Mouse (Mus musculus): Measurements from ENCODE around the gene Ccdc7b. TPM values are rescaled to one million over a fixed set of nuclear protein-coding genes. Genes with fewer than 3 reads are reported as not detected.
"Not testable (repeated sequence)": the region's sequence is repeated elsewhere in the genome, so short reads cannot be mapped to it uniquely, and the experiment has no call there.

The Ccdc7b gene
- polyA plus RNA-seq (2016; fragmentation: Nextera tagmentation; extraction: Ambion mirVana): not detected in 2 replicates

GRCm38 (mm10) chr8:129066834-129067233, at the start of gene Ccdc7b:
TSS of gene Ccdc7b (plus strand) at chr8:129067134.
- H3K27ac ChIP-seq; H3K4me3 ChIP-seq; ATAC-seq; H3K4me2 ChIP-seq; H3K4me1 ChIP-seq; H3K27me3 ChIP-seq (replicated peaks); H3K9ac ChIP-seq; H3K9me3 ChIP-seq (replicated peaks); H3K36me3 ChIP-seq: not testable (repeated sequence)
- WGBS (ENCODE audit: insufficient replicate concordance): 40% methylated on average over 1 of the region's 10 CpGs

- not testable (repeated sequence) for H3K4me1 ChIP-seq; ATAC-seq; H3K9ac ChIP-seq; H3K4me2 ChIP-seq; H3K9me3 ChIP-seq (replicated peaks); H3K27ac ChIP-seq; H3K27me3 ChIP-seq (replicated peaks); H3K36me3 ChIP-seq; H3K4me3 ChIP-seq
- WGBS (ENCODE audit: insufficient replicate concordance): 80% methylated on average over 2 of the region's 11 CpGs
Observed at GRCm38 (mm10) chr8:129065417-129065816, 1.5 kb upstream of the Ccdc7b start, which contains the start of gene Ccdc7a. TSS of gene Ccdc7a (minus strand) at chr8:129065517.

- H3K27me3 ChIP-seq (replicated peaks); H3K9me3 ChIP-seq (replicated peaks); H3K4me2 ChIP-seq; H3K4me3 ChIP-seq; H3K27ac ChIP-seq; ATAC-seq; H3K4me1 ChIP-seq; H3K9ac ChIP-seq; H3K36me3 ChIP-seq: not testable (repeated sequence)
- 60% methylated on average over 3 of the region's 3 CpGs for WGBS (ENCODE audit: insufficient replicate concordance)
Observed at GRCm38 (mm10) chr8:129115761-129116160, 48.8 kb downstream of the Ccdc7b start.

GRCm38 (mm10) chr8:129131561-129131960, 64.6 kb downstream of the Ccdc7b start, which contains the start of gene Gm10999:
TSS of gene Gm10999 (minus strand) at chr8:129131661.
- no peaks in the 10 kb centered on the region for H3K36me3 ChIP-seq
- no peaks in the 10 kb centered on the region for H3K27me3 ChIP-seq (replicated peaks)
- no peak within 1 kb of the TSS for H3K27ac ChIP-seq
- no peaks in the 10 kb centered on the region for H3K9me3 ChIP-seq (replicated peaks)
- no peak for ATAC-seq
- no peak within 1 kb of the TSS for H3K4me2 ChIP-seq
- 43% methylated on average over 1 of the region's 1 CpGs for WGBS (ENCODE audit: insufficient replicate concordance)
- H3K4me1 ChIP-seq: no peaks in the 10 kb centered on the region
- no peak within 1 kb of the TSS for H3K4me3 ChIP-seq
- no peak within 1 kb of the TSS for H3K9ac ChIP-seq

GRCm38 (mm10) chr8:129133475-129133874, 66.5 kb downstream of the Ccdc7b start:
- H3K27ac ChIP-seq: no peak overlapping the region
- H3K4me2 ChIP-seq: no peak overlapping the region
- no peak for ATAC-seq
- H3K9me3 ChIP-seq (replicated peaks): no peaks in the 10 kb centered on the region
- no peaks in the 10 kb centered on the region for H3K4me1 ChIP-seq
- no peak overlapping the region for H3K9ac ChIP-seq
- H3K27me3 ChIP-seq (replicated peaks): no peaks in the 10 kb centered on the region
- no peaks in the 10 kb centered on the region for H3K36me3 ChIP-seq
- no peak overlapping the region for H3K4me3 ChIP-seq

Other genes starting within 250 kb of the Ccdc7b start
- not detected in 2 replicates for gene Ccdc7a, start 1.6 kb upstream of the Ccdc7b start, polyA plus RNA-seq (2016; fragmentation: Nextera tagmentation; extraction: Ambion mirVana)
- not detected in 2 replicates for gene Gm10999, start 64.5 kb downstream of the Ccdc7b start, polyA plus RNA-seq (2016; fragmentation: Nextera tagmentation; extraction: Ambion mirVana)
- 8.3 and 9.7 TPM in 2 replicates for gene 2610044O15Rik8, start 167.3 kb downstream of the Ccdc7b start, polyA plus RNA-seq (2016; fragmentation: Nextera tagmentation; extraction: Ambion mirVana)

Measured in liver, embryonic 12.5 days (tissue).